Mouse (Mus musculus) lung, postnatal 0 days (tissue): ENCODE results near the gene Xpo5. TPM values are rescaled to one million over a fixed set of nuclear protein-coding genes. Genes with fewer than 3 reads are reported as not detected.
A peak's percentile ranks its signal among the peaks of the same experiment; 100 is the strongest.

Experiments
- ATAC-seq: fragments of 200-750 bp; cut with Nextera tagmentation; 2 replicates; pipeline ENCODE4 v1.8.0; 2017; ENCODE audit warnings: moderate library complexity
- DNase-seq: peaks from one replicate; pipeline ENCODE4 v3.0.0-alpha.2; 2016; ENCODE audit warnings: low spot score
- H3K27ac ChIP-seq: fragments of 300-500 bp; sonication (generic); 2 replicates; pipeline ENCODE4 v1.5.1; 2014; ENCODE audit warnings: antibody characterized with exemption, mild to moderate bottlenecking, low read length, mixed read lengths
- H3K27me3 ChIP-seq: fragments of 300-500 bp; sonication (generic); replicated peaks from 2 replicates; pipeline ENCODE4 v1.6.1; 2014; ENCODE audit warnings: low read length, mixed read lengths; ENCODE audit not compliant: insufficient read depth
- H3K36me3 ChIP-seq: fragments of 300-500 bp; sonication (generic); 2 replicates; pipeline ENCODE4 v1.6.1; 2014; ENCODE audit warnings: low read length, mixed read lengths; ENCODE audit not compliant: insufficient read depth
- H3K4me1 ChIP-seq: fragments of 300-500 bp; sonication (generic); 2 replicates; pipeline ENCODE4 v1.6.1; 2014; ENCODE audit warnings: antibody characterized with exemption, low read depth, low read length, mixed read lengths; ENCODE audit not compliant: insufficient read depth
- H3K4me2 ChIP-seq: fragments of 300-500 bp; sonication (generic); replicated peaks from 2 replicates; pipeline ENCODE4 v1.6.1; 2014; ENCODE audit warnings: low read depth, mild to moderate bottlenecking, low read length, moderate library complexity, mixed read lengths
- H3K4me3 ChIP-seq: fragments of 300-500 bp; sonication (generic); 2 replicates; pipeline ENCODE4 v1.5.1; 2014; ENCODE audit warnings: low read depth, low read length
- H3K9ac ChIP-seq: fragments of 300-500 bp; sonication (generic); replicated peaks from 2 replicates; pipeline ENCODE4 v1.6.1; 2014; ENCODE audit warnings: low read depth, mild to moderate bottlenecking
- H3K9me3 ChIP-seq: fragments of 300-500 bp; sonication (generic); 2 replicates; pipeline ENCODE4 v1.6.1; 2016; ENCODE audit warnings: low read length, mixed read lengths
- CTCF ChIP-seq: IDR thresholded peaks from 2 replicates; pipeline ENCODE4 v1.5.1; 2016; ENCODE audit warnings: antibody characterized with exemption, mild to moderate bottlenecking
- EP300 ChIP-seq: IDR thresholded peaks from 2 replicates; pipeline ENCODE4 v1.6.1; 2016; ENCODE audit warnings: antibody characterized with exemption, mild to moderate bottlenecking, control low read depth
- WGBS: fragments of 180-500 bp; shearing (Covaris S2); extraction: QIAGEN DNeasy Blood & Tissue Kit; methylation state at CpG from one replicate; pipeline ENCODE4 v1.1.7; 2014; 5-methylcytosine and 5-hydroxymethylcytosine counted together
- polyA plus RNA-seq: library from polyadenylated mRNA; unstranded; fragments of >200 nt; fragmentation: Nextera tagmentation; extraction: Ambion mirVana; gene quantifications from 2 replicates; pipeline ENCODE4 v1.2.1, GENCODE M21; 2015

The Xpo5 gene
- polyA plus RNA-seq, 1 experiment from 2014 or later = 14.8 TPM

DNA sequence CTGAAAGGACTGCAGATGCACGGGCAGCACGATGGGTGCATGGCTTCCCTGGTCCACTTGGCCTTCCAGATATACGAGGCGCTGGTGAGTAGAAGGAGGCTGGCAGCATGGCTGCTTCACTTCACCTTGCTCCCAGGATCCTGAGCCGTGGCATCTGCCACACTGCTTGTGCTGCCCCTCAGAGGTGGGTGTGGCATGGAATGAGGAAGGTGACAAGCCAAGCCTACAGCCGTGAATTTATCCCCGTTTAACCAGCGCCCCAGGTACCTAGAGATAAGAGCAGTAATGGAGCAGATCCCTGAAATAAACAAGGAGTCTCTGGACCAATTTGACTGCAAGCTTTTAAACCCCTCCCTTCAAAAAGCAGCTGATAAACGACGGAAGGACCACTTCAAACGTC is 38.9 kb downstream of the Xpo5 start:
- Histone ChIP-seq H3K27ac (peak overlapping the region; percentile 47; the same call in 1 of the 2 replicates), H3K4me2 (0 out of 2 replicates have a peak overlapping the region, but pooled peaks have one; percentile 3), H3K36me3 (peaks cover 21% of the 10 kb centered on the region), H3K9ac (no peak overlapping the region), H3K9me3 (no peaks in the 10 kb centered on the region), H3K4me1 (peaks cover 2% of the 10 kb centered on the region; the same call in 1 of the 2 replicates), H3K4me3 (no peak overlapping the region), H3K27me3 (no peaks in the 10 kb centered on the region)
- TF ChIP-seq CTCF (no peak), EP300 (no peak)
- WGBS = 54% methylated on average over 11 of the region's 11 CpGs
- ATAC-seq (peak; percentile 16; the same call in 1 of the 2 replicates), DNase-seq (peak; percentile 50)

- H3K27me3 ChIP-seq = no peaks in the 10 kb centered on the region
- TF ChIP-seq EP300 = no peak
- no peak for TF ChIP-seq CTCF
- peak overlapping the region; percentile 81 for H3K27ac ChIP-seq
- DNase-seq = no peak
- no peaks in the 10 kb centered on the region for H3K9me3 ChIP-seq
- H3K4me1 ChIP-seq = peaks cover 6% of the 10 kb centered on the region; the same call in 1 of the 2 replicates
- H3K4me2 ChIP-seq = 0 out of 2 replicates have a peak overlapping the region, but pooled peaks have one; percentile 17
- peaks cover 18% of the 10 kb centered on the region for H3K36me3 ChIP-seq
- ATAC-seq = peak; percentile 35
- 59% methylated on average over 13 of the region's 13 CpGs for WGBS
- H3K4me3 ChIP-seq = no peak overlapping the region
- H3K9ac ChIP-seq = no peak overlapping the region
Measured at GRCm38 (mm10) chr17:46242274-46242673, 39.7 kb downstream of the Xpo5 start.

DNA sequence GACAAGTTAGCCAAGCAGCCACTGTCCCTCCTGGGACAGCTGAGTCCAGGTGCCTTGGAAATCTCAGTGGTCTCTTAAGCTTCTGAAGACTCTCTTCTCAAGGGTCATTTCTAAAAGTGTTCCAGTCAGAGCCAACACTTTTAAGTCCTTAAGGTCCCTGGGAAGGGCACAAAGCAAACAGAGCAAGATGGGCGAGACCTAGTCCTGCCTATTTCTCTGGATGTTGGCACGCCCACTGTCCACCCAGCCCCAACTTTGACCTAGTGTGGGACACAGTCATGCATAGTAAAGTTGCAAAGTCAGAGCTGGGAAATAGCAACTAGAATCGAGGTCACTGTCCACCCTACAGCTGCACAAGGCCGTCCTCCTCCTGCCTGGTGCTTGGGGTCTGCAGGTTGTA is 40.4 kb downstream of the Xpo5 start:
- Histone ChIP-seq H3K36me3 (peaks cover 15% of the 10 kb centered on the region; the same call in 1 of the 2 replicates), H3K4me2 (no peak overlapping the region), H3K27ac (peak overlapping the region; percentile 81), H3K9ac (no peak overlapping the region), H3K4me1 (peaks cover 7% of the 10 kb centered on the region; the same call in 1 of the 2 replicates), H3K9me3 (no peaks in the 10 kb centered on the region), H3K4me3 (no peak overlapping the region), H3K27me3 (no peaks in the 10 kb centered on the region)
- TF ChIP-seq CTCF = no peak
- TF ChIP-seq EP300 = peak; percentile 88
- peak; percentile 81 for ATAC-seq
- peak; percentile 90 for DNase-seq
- 55% methylated on average over 4 of the region's 4 CpGs for WGBS

DNA sequence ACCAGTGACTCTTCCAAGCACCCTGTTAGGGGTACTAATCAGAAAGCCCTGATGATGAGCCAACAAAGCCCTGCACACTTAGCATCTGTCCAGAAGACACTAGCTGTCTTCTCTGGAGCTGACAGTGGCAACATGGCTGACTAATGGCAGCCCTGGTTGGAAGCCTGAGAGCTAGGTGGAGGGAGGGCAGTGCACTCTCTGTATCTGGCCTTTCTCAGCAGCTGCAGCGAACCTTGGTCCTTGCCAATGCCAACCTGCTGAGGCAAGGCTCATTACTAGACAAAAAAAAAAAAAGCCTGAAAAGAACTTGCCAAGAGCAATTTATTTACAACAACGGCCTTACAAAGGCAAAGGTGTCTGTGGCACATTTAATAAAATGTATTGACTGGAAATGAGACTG is 41.0 kb downstream of the Xpo5 start:
- H3K4me1 ChIP-seq = peaks cover 9% of the 10 kb centered on the region

DNA sequence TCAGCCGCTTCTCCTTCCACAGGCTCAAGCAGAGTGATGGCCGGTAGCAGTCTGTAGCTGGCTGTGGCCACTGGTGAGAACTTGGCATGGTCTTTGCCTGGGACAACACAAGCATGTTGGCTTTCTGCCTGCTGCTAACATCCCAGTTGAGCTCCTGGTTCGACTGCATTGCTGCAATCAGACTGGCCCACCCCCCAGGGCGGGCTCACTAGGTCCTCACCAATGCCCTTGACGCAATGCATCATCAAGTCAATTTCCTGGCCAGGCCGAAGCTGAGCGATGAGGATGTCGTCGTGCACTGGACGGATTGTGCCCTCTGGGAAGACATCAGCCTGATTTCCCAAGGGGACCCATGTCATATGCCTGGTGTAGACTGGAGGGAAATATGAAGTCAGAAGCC is 42.0 kb downstream of the Xpo5 start:
- no peak overlapping the region for H3K4me3 ChIP-seq
- ATAC-seq (peak; percentile 13), DNase-seq (peak; percentile 86)
- no peak overlapping the region for H3K9ac ChIP-seq
- H3K27me3 ChIP-seq = no peaks in the 10 kb centered on the region
- H3K4me1 ChIP-seq = peaks cover 15% of the 10 kb centered on the region
- peak overlapping the region; percentile 78 for H3K27ac ChIP-seq
- WGBS = 39% methylated on average over 10 of the region's 10 CpGs
- peaks cover 11% of the 10 kb centered on the region; the same call in 1 of the 2 replicates for H3K36me3 ChIP-seq
- TF ChIP-seq CTCF (no peak), EP300 (no peak)
- no peaks in the 10 kb centered on the region for H3K9me3 ChIP-seq
- H3K4me2 ChIP-seq = no peak overlapping the region

More for the DNA sequence above, 41.0 kb downstream of the Xpo5 start:
- DNase-seq (no peak), ATAC-seq (no peak)
- H3K27me3 ChIP-seq = no peaks in the 10 kb centered on the region
- no peak overlapping the region for H3K4me2 ChIP-seq
- no peak overlapping the region for H3K9ac ChIP-seq
- WGBS = 53% methylated on average over 2 of the region's 2 CpGs
- no peak overlapping the region for H3K4me3 ChIP-seq
- H3K27ac ChIP-seq = peak overlapping the region; percentile 78
- TF ChIP-seq CTCF (no peak), EP300 (no peak)
- peaks cover 15% of the 10 kb centered on the region; the same call in 1 of the 2 replicates for H3K36me3 ChIP-seq
- H3K9me3 ChIP-seq = no peaks in the 10 kb centered on the region

GRCm38 (mm10) chr17:46247512-46248188 is 45.1 kb downstream of the Xpo5 start, which contains the start of the genes Polr1c and Yipf3:
Gene Polr1c, minus strand, starts transcription at chr17:46248054.
Gene Yipf3, plus strand, starts transcription at chr17:46248080.
- under 1% methylated on average over 49 of the region's 53 CpGs for WGBS
- H3K4me2 ChIP-seq = peak within 1 kb of the TSS; percentile 74
- ATAC-seq (peak; percentile 89), DNase-seq (peak; percentile 98)
- TF ChIP-seq CTCF = no peak
- no peak for TF ChIP-seq EP300
- H3K27ac ChIP-seq = peak within 1 kb of the TSS; percentile 91
- peaks cover 29% of the 10 kb centered on the region; the same call in 1 of the 2 replicates for H3K36me3 ChIP-seq
- peak within 1 kb of the TSS; percentile 89 for H3K4me3 ChIP-seq
- no peaks in the 10 kb centered on the region for H3K9me3 ChIP-seq
- no peaks in the 10 kb centered on the region for H3K27me3 ChIP-seq
- peaks cover 15% of the 10 kb centered on the region for H3K4me1 ChIP-seq
- peak within 1 kb of the TSS; percentile 99 for H3K9ac ChIP-seq
